Mouse (Mus musculus): ENCODE data around the gene Ggcx. TPM values are rescaled to one million over a fixed set of nuclear protein-coding genes. Genes with fewer than 3 reads are reported as not detected.
"Not testable (repeated sequence)": the region's sequence is repeated elsewhere in the genome, so short reads cannot be mapped to it uniquely, and the experiment has no call there.

The Ggcx gene
- polyA plus RNA-seq, 1 experiment = 7.6 TPM

- DNase-seq (ENCODE audit: low read depth in 1 of 2, low spot score in 2 of 2) = no peak
- TF ChIP-seq POLR2A (IDR thresholded peaks at IDR 0.05; ENCODE audit: low read depth, low read length) (no peak), CTCF (IDR thresholded peaks at IDR 0.05; ENCODE audit: extremely low read depth, insufficient read depth, insufficient read length, insufficient replicate concordance) (no peak)
- no peaks in the 10 kb centered on the region for H3K27me3 ChIP-seq (ENCODE audit: control insufficient read depth, insufficient read depth, low read length)
- no peak overlapping the region for H3K27ac ChIP-seq (ENCODE audit: insufficient read depth, low read length)
- no peak overlapping the region for H3K4me3 ChIP-seq (ENCODE audit: extremely low read depth, insufficient read depth, insufficient read length)
- H3K4me1 ChIP-seq (ENCODE audit: control insufficient read depth, insufficient read depth, insufficient read length) = no peaks in the 10 kb centered on the region
- WGBS = 91% methylated on average over 8 of the region's 8 CpGs
- no peaks in the 10 kb centered on the region for H3K36me3 ChIP-seq (ENCODE audit: control insufficient read depth, insufficient read depth, low read length)
These were observed 51.5 kb downstream of the Ggcx start for GRCm38 (mm10) chr6:72465361-72466157.

- H3K36me3 ChIP-seq (ENCODE audit: control insufficient read depth, insufficient read depth, low read length) = no peaks in the 10 kb centered on the region
- H3K4me3 ChIP-seq (ENCODE audit: extremely low read depth, insufficient read depth, insufficient read length) = no peak overlapping the region
- no peak for DNase-seq (ENCODE audit: low read depth in 1 of 2, low spot score in 2 of 2)
- no peaks in the 10 kb centered on the region for H3K27me3 ChIP-seq (ENCODE audit: control insufficient read depth, insufficient read depth, low read length)
- 94% methylated on average over 4 of the region's 4 CpGs for WGBS
- no peak overlapping the region for H3K27ac ChIP-seq (ENCODE audit: insufficient read depth, low read length)
- TF ChIP-seq CTCF (IDR thresholded peaks at IDR 0.05; ENCODE audit: extremely low read depth, insufficient read depth, insufficient read length, insufficient replicate concordance) = no peak
- no peak for TF ChIP-seq POLR2A (IDR thresholded peaks at IDR 0.05; ENCODE audit: low read depth, low read length)
- no peaks in the 10 kb centered on the region for H3K4me1 ChIP-seq (ENCODE audit: control insufficient read depth, insufficient read depth, insufficient read length)
These were observed 52.1 kb downstream of the Ggcx start for GRCm38 (mm10) chr6:72466171-72466570.

- H3K4me3 ChIP-seq (ENCODE audit: extremely low read depth, insufficient read depth, insufficient read length) = no peak overlapping the region
- no peak for DNase-seq (ENCODE audit: low read depth in 1 of 2, low spot score in 2 of 2)
- 72% methylated on average over 14 of the region's 14 CpGs for WGBS
These were observed 59.3 kb downstream of the Ggcx start for GRCm38 (mm10) chr6:72473264-72474041.

GRCm38 (mm10) chr6:72475221-72475985 is 61.3 kb downstream of the Ggcx start:
- Histone ChIP-seq H3K36me3 (ENCODE audit: control insufficient read depth, insufficient read depth, low read length) (no peaks in the 10 kb centered on the region), H3K4me3 (ENCODE audit: extremely low read depth, insufficient read depth, insufficient read length) (no peak overlapping the region), H3K4me1 (ENCODE audit: control insufficient read depth, insufficient read depth, insufficient read length) (no peaks in the 10 kb centered on the region), H3K27me3 (ENCODE audit: control insufficient read depth, insufficient read depth, low read length) (no peaks in the 10 kb centered on the region), H3K27ac (ENCODE audit: insufficient read depth, low read length) (no peak overlapping the region)
- WGBS = 85% methylated on average over 4 of the region's 4 CpGs
- no peak for DNase-seq (ENCODE audit: low read depth in 1 of 2, low spot score in 2 of 2)
- TF ChIP-seq POLR2A (IDR thresholded peaks at IDR 0.05; ENCODE audit: low read depth, low read length) (no peak), CTCF (IDR thresholded peaks at IDR 0.05; ENCODE audit: extremely low read depth, insufficient read depth, insufficient read length, insufficient replicate concordance) (no peak)

More at GRCm38 (mm10) chr6:72473264-72474041, 59.3 kb downstream of the Ggcx start:
- TF ChIP-seq CTCF (IDR thresholded peaks at IDR 0.05; ENCODE audit: extremely low read depth, insufficient read depth, insufficient read length, insufficient replicate concordance) (no peak), POLR2A (IDR thresholded peaks at IDR 0.05; ENCODE audit: low read depth, low read length) (no peak)
- Histone ChIP-seq H3K27me3 (ENCODE audit: control insufficient read depth, insufficient read depth, low read length) (no peaks in the 10 kb centered on the region), H3K36me3 (ENCODE audit: control insufficient read depth, insufficient read depth, low read length) (no peaks in the 10 kb centered on the region), H3K27ac (ENCODE audit: insufficient read depth, low read length) (no peak overlapping the region), H3K4me1 (ENCODE audit: control insufficient read depth, insufficient read depth, insufficient read length) (no peaks in the 10 kb centered on the region)

GRCm38 (mm10) chr6:72476836-72477235 is 62.7 kb downstream of the Ggcx start:
- TF ChIP-seq POLR2A (IDR thresholded peaks at IDR 0.05; ENCODE audit: low read depth, low read length) (no peak), CTCF (IDR thresholded peaks at IDR 0.05; ENCODE audit: extremely low read depth, insufficient read depth, insufficient read length, insufficient replicate concordance) (no peak)
- DNase-seq (ENCODE audit: low read depth in 1 of 2, low spot score in 2 of 2) = no peak
- Histone ChIP-seq H3K36me3 (ENCODE audit: control insufficient read depth, insufficient read depth, low read length) (no peaks in the 10 kb centered on the region), H3K27ac (ENCODE audit: insufficient read depth, low read length) (no peak overlapping the region), H3K4me3 (ENCODE audit: extremely low read depth, insufficient read depth, insufficient read length) (no peak overlapping the region), H3K27me3 (ENCODE audit: control insufficient read depth, insufficient read depth, low read length) (no peaks in the 10 kb centered on the region), H3K4me1 (ENCODE audit: control insufficient read depth, insufficient read depth, insufficient read length) (no peaks in the 10 kb centered on the region)
- 94% methylated on average over 5 of the region's 5 CpGs for WGBS

GRCm38 (mm10) chr6:72477621-72478020 is 63.5 kb downstream of the Ggcx start:
- DNase-seq (ENCODE audit: low read depth in 1 of 2, low spot score in 2 of 2) = no peak
- 92% methylated on average over 3 of the region's 3 CpGs for WGBS
- Histone ChIP-seq H3K36me3 (ENCODE audit: control insufficient read depth, insufficient read depth, low read length) (no peaks in the 10 kb centered on the region), H3K4me3 (ENCODE audit: extremely low read depth, insufficient read depth, insufficient read length) (no peak overlapping the region), H3K27ac (ENCODE audit: insufficient read depth, low read length) (no peak overlapping the region), H3K4me1 (ENCODE audit: control insufficient read depth, insufficient read depth, insufficient read length) (peaks cover 2% of the 10 kb centered on the region; the same call in 1 of the 2 replicates), H3K27me3 (ENCODE audit: control insufficient read depth, insufficient read depth, low read length) (no peaks in the 10 kb centered on the region)
- no peak for TF ChIP-seq CTCF (IDR thresholded peaks at IDR 0.05; ENCODE audit: extremely low read depth, insufficient read depth, insufficient read length, insufficient replicate concordance)
- no peak for TF ChIP-seq POLR2A (IDR thresholded peaks at IDR 0.05; ENCODE audit: low read depth, low read length)

- 66% methylated on average over 3 of the region's 3 CpGs for WGBS
These were observed 64.6 kb downstream of the Ggcx start for GRCm38 (mm10) chr6:72478691-72479090.

More at GRCm38 (mm10) chr6:72478691-72479090, 64.6 kb downstream of the Ggcx start:
- not testable (repeated sequence) for H3K4me1 ChIP-seq (ENCODE audit: control insufficient read depth, insufficient read depth, insufficient read length); H3K4me3 ChIP-seq (ENCODE audit: extremely low read depth, insufficient read depth, insufficient read length); H3K27ac ChIP-seq (ENCODE audit: insufficient read depth, low read length); H3K27me3 ChIP-seq (ENCODE audit: control insufficient read depth, insufficient read depth, low read length); H3K36me3 ChIP-seq (ENCODE audit: control insufficient read depth, insufficient read depth, low read length); DNase-seq (ENCODE audit: low read depth in 1 of 2, low spot score in 2 of 2)
